Mouse (Mus musculus) common myeloid progenitor, adult 5-6 weeks (primary cell): Measurements from ENCODE around the gene Ncaph2. TPM values are rescaled to one million over a fixed set of nuclear protein-coding genes. Genes with fewer than 3 reads are reported as not detected.

Source experiments
- ATAC-seq: replicated peaks from 2 replicates; pipeline ENCODE4 v1.8.0; 2016; ENCODE audit warnings: low read depth, mild to moderate bottlenecking, moderate TSS enrichment, inconsistent platforms; ENCODE audit not compliant: poor library complexity, severe bottlenecking
- total RNA-seq: library from RNA; stranded (forward); fragments of 200-1000, 187-1606 nt; gene quantifications from 2 replicates; pipeline ENCODE4 v1.2.3, GENCODE M21; 2017

Ncaph2 gene
- total RNA-seq, 1 experiment from 2014 or later: 106 TPM

GRCm38 (mm10) chr15:89377362-89377761 lies 21.8 kb downstream of the Ncaph2 start:
- ATAC-seq: no peak

GRCm38 (mm10) chr15:89377938-89378828 lies 22.7 kb downstream of the Ncaph2 start:
- ATAC-seq: 0 out of 2 replicates have a peak, but pooled peaks have one; percentile 1

GRCm38 (mm10) chr15:89378831-89379401 lies 23.4 kb downstream of the Ncaph2 start, which contains the start of gene Odf3b:
Gene Odf3b (minus strand): TSS chr15:89379282.
- peak; percentile 30 for ATAC-seq

- ATAC-seq: peak; percentile 77
Measured at GRCm38 (mm10) chr15:89379429-89379828, 23.9 kb downstream of the Ncaph2 start.

- no peak for ATAC-seq
Measured at GRCm38 (mm10) chr15:89384617-89385016, 29.1 kb downstream of the Ncaph2 start, which contains the start of gene Klhdc7b. Gene Klhdc7b (plus strand): TSS chr15:89384917.

GRCm38 (mm10) chr15:89387127-89387526 lies 31.6 kb downstream of the Ncaph2 start:
- 0 out of 2 replicates have a peak, but pooled peaks have one; percentile 43 for ATAC-seq

- ATAC-seq: no peak
Measured at GRCm38 (mm10) chr15:89390081-89390480, 34.6 kb downstream of the Ncaph2 start.

GRCm38 (mm10) chr15:89396883-89397282 lies 41.4 kb downstream of the Ncaph2 start:
- no peak for ATAC-seq

- ATAC-seq: no peak
Measured at GRCm38 (mm10) chr15:89398146-89398545, 42.6 kb downstream of the Ncaph2 start.

GRCm38 (mm10) chr15:89399716-89400115 lies 44.2 kb downstream of the Ncaph2 start:
- ATAC-seq: no peak

GRCm38 (mm10) chr15:89402471-89402870 lies 47.0 kb downstream of the Ncaph2 start:
- no peak for ATAC-seq

GRCm38 (mm10) chr15:89404831-89405623 lies 49.5 kb downstream of the Ncaph2 start:
- ATAC-seq: no peak

GRCm38 (mm10) chr15:89406691-89407090 lies 51.2 kb downstream of the Ncaph2 start:
- ATAC-seq: no peak

GRCm38 (mm10) chr15:89410118-89410517 lies 54.6 kb downstream of the Ncaph2 start, which contains the start of gene Syce3:
Gene Syce3 (minus strand): TSS chr15:89410503.
- ATAC-seq: no peak

- ATAC-seq: no peak
Measured at GRCm38 (mm10) chr15:89415282-89415681, 59.8 kb downstream of the Ncaph2 start.

GRCm38 (mm10) chr15:89421938-89422337 lies 66.4 kb downstream of the Ncaph2 start:
- ATAC-seq: no peak
